Mouse (Mus musculus): Measurements from ENCODE around the gene Sntg2. TPM values are rescaled to one million over a fixed set of nuclear protein-coding genes. Genes with fewer than 3 reads are reported as not detected.

Sntg2 gene
- polyA plus RNA-seq, 1 experiment: not detected

GRCm38 (mm10) chr12:30179623-30180022 lies 193.6 kb downstream of the Sntg2 start:
- TF ChIP-seq REST (IDR thresholded peaks at IDR 0.05; ENCODE audit: insufficient read depth, insufficient read length): no peak
- TF ChIP-seq MYOD1 (IDR thresholded peaks at IDR 0.05; ENCODE audit: control insufficient read depth in 1 of 3, insufficient read length in 2 of 3, low read depth in 2 of 3): no peak
- TF ChIP-seq POLR2A (IDR thresholded peaks at IDR 0.05; ENCODE audit: insufficient read length, low read depth): no peak
- TF ChIP-seq POLR2AphosphoS2 (IDR thresholded peaks at IDR 0.05; ENCODE audit: insufficient read length, low read depth): no peak
- no peak for TF ChIP-seq TCF3 (IDR thresholded peaks at IDR 0.05; ENCODE audit: insufficient read length, low read depth)
- TF ChIP-seq CEBPB (IDR thresholded peaks at IDR 0.05; ENCODE audit: insufficient read depth, poor library complexity, severe bottlenecking): no peak
- TF ChIP-seq E2F4 (IDR thresholded peaks at IDR 0.05; ENCODE audit: insufficient read depth): no peak
- no peak overlapping the region for H3ac ChIP-seq (ENCODE audit: control insufficient read depth, insufficient read length)
- H3K4me3 ChIP-seq: no peak overlapping the region
- no peaks in the 10 kb centered on the region for H3K36me3 ChIP-seq (ENCODE audit: control insufficient read depth, insufficient read depth)
- H3K27me3 ChIP-seq (ENCODE audit: control insufficient read depth, insufficient read depth, insufficient read length): no peaks in the 10 kb centered on the region
- H3K4me2 ChIP-seq (ENCODE audit: low read depth): no peak overlapping the region
- no peaks in the 10 kb centered on the region for H3K79me2 ChIP-seq (ENCODE audit: control insufficient read depth, insufficient read depth)

DNA sequence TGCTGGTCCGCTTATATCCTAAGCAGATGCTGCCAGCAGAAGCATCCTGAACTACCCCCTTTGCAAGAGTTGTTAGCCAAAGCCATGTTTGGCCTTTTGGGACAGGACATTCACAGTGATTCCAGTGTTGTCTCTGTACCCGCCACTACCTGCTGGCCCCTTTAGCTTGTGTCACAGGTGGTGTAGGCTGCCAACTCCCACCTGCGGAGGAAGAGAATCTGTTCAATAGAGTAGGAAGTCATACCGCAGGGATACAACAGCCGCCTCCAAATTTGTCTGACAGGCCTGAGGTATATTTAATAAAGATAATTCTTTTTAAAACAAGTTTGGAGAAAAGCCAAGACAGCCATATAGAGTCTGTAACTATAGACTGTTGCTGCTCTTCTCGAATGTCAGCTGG lies 195.2 kb downstream of the Sntg2 start:
- TF ChIP-seq TCF3 (IDR thresholded peaks at IDR 0.05; ENCODE audit: insufficient read length, low read depth) (no peak), MAX (IDR thresholded peaks at IDR 0.05; ENCODE audit: low read depth) (no peak), POLR2AphosphoS2 (IDR thresholded peaks at IDR 0.05; ENCODE audit: insufficient read length, low read depth) (no peak), CEBPB (IDR thresholded peaks at IDR 0.05; ENCODE audit: insufficient read depth, poor library complexity, severe bottlenecking) (no peak), USF1 (IDR thresholded peaks at IDR 0.05; ENCODE audit: low read depth) (no peak), REST (IDR thresholded peaks at IDR 0.05; ENCODE audit: insufficient read depth, insufficient read length) (no peak), TCF12 (IDR thresholded peaks at IDR 0.05; ENCODE audit: insufficient read depth, poor library complexity, severe bottlenecking) (no peak)
- Histone ChIP-seq H3K4me2 (ENCODE audit: low read depth) (no peak overlapping the region), H3K79me2 (ENCODE audit: control insufficient read depth, insufficient read depth) (no peaks in the 10 kb centered on the region), H3ac (ENCODE audit: control insufficient read depth, insufficient read length) (no peak overlapping the region), H3K27me3 (ENCODE audit: control insufficient read depth, insufficient read depth, insufficient read length) (no peaks in the 10 kb centered on the region), H3K36me3 (ENCODE audit: control insufficient read depth, insufficient read depth) (no peaks in the 10 kb centered on the region), H3K4me3 (no peak overlapping the region)

DNA sequence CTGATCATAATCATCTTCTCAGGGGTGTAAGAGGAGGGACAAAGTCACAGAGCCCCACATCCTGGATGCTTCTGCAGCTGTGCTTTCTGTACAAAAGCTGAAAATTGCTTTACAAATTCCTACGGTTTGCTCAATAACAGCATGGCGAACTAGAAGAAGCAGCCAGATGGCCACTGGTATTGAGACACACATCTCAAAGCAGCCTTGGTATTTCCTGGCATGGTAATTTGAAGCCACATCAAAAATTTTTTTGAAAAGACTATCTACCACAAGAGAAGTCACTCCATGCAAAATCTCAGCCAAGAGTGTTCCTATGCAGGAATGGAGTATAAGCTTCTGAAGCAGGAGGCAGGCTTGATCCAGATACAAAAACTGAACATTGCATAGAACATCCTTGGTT lies 195.6 kb downstream of the Sntg2 start:
- no peak overlapping the region for H3K4me2 ChIP-seq (ENCODE audit: low read depth)
- TF ChIP-seq MYOG (IDR thresholded peaks at IDR 0.05; ENCODE audit: control insufficient read depth in 1 of 3, insufficient read depth in 1 of 3, insufficient read length in 2 of 3, low read depth in 2 of 3): no peak
- no peak for TF ChIP-seq REST (IDR thresholded peaks at IDR 0.05; ENCODE audit: insufficient read depth, insufficient read length)
- TF ChIP-seq MYOD1 (IDR thresholded peaks at IDR 0.05; ENCODE audit: control insufficient read depth in 1 of 3, insufficient read length in 2 of 3, low read depth in 2 of 3): no peak
- no peak for TF ChIP-seq SRF (IDR thresholded peaks at IDR 0.05; ENCODE audit: control insufficient read depth, insufficient read length, low read depth)
- TF ChIP-seq E2F4 (IDR thresholded peaks at IDR 0.05; ENCODE audit: insufficient read depth): no peak
- no peak for TF ChIP-seq MAX (IDR thresholded peaks at IDR 0.05; ENCODE audit: low read depth)
- TF ChIP-seq TCF3 (IDR thresholded peaks at IDR 0.05; ENCODE audit: insufficient read length, low read depth): no peak
- no peak for TF ChIP-seq POLR2A (IDR thresholded peaks at IDR 0.05; ENCODE audit: insufficient read length, low read depth)
- TF ChIP-seq CEBPB (IDR thresholded peaks at IDR 0.05; ENCODE audit: insufficient read depth, poor library complexity, severe bottlenecking): no peak
- TF ChIP-seq TCF12 (IDR thresholded peaks at IDR 0.05; ENCODE audit: insufficient read depth, poor library complexity, severe bottlenecking): no peak
- no peak for TF ChIP-seq POLR2AphosphoS2 (IDR thresholded peaks at IDR 0.05; ENCODE audit: insufficient read length, low read depth)
- TF ChIP-seq USF1 (IDR thresholded peaks at IDR 0.05; ENCODE audit: low read depth): no peak
- H3K79me2 ChIP-seq (ENCODE audit: control insufficient read depth, insufficient read depth): no peaks in the 10 kb centered on the region
- H3K36me3 ChIP-seq (ENCODE audit: control insufficient read depth, insufficient read depth): no peaks in the 10 kb centered on the region
- H3K4me3 ChIP-seq: no peak overlapping the region
- H3ac ChIP-seq (ENCODE audit: control insufficient read depth, insufficient read length): no peak overlapping the region
- no peaks in the 10 kb centered on the region for H3K27me3 ChIP-seq (ENCODE audit: control insufficient read depth, insufficient read depth, insufficient read length)

DNA sequence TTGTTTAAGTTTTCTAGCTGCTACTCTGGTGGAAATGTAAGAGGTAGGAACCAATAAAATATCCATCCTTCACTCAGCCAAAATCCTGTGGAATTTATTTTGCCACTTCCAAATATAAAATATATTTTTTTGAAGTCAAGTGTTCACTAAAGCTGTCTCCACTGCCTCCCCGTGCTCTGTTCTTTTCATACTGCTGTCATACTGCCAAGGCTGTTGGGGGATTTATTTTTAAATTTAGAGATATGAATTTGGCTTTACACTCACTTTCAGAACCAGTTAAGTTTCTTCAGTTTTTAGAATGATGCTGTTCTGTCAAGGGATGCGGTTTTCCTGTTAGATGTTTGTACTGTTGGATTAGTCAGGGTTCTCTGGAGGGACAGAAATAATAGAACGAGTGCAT lies 204.7 kb downstream of the Sntg2 start:
- no peaks in the 10 kb centered on the region for H3K27me3 ChIP-seq (ENCODE audit: control insufficient read depth, insufficient read depth, insufficient read length)
- no peak overlapping the region for H3K4me2 ChIP-seq (ENCODE audit: low read depth)
- no peaks in the 10 kb centered on the region for H3K79me2 ChIP-seq (ENCODE audit: control insufficient read depth, insufficient read depth)
- no peak for TF ChIP-seq MYOD1 (IDR thresholded peaks at IDR 0.05; ENCODE audit: control insufficient read depth in 1 of 3, insufficient read length in 2 of 3, low read depth in 2 of 3)
- TF ChIP-seq CEBPB (IDR thresholded peaks at IDR 0.05; ENCODE audit: insufficient read depth, poor library complexity, severe bottlenecking): no peak
- TF ChIP-seq POLR2A (IDR thresholded peaks at IDR 0.05; ENCODE audit: insufficient read length, low read depth): no peak
- no peak for TF ChIP-seq TCF12 (IDR thresholded peaks at IDR 0.05; ENCODE audit: insufficient read depth, poor library complexity, severe bottlenecking)
- no peak for TF ChIP-seq REST (IDR thresholded peaks at IDR 0.05; ENCODE audit: insufficient read depth, insufficient read length)
- no peak for TF ChIP-seq USF1 (IDR thresholded peaks at IDR 0.05; ENCODE audit: low read depth)
- TF ChIP-seq POLR2AphosphoS2 (IDR thresholded peaks at IDR 0.05; ENCODE audit: insufficient read length, low read depth): no peak
- TF ChIP-seq MAX (IDR thresholded peaks at IDR 0.05; ENCODE audit: low read depth): no peak
- TF ChIP-seq MYOG (IDR thresholded peaks at IDR 0.05; ENCODE audit: control insufficient read depth in 1 of 3, insufficient read depth in 1 of 3, insufficient read length in 2 of 3, low read depth in 2 of 3): no peak
- no peak for TF ChIP-seq E2F4 (IDR thresholded peaks at IDR 0.05; ENCODE audit: insufficient read depth)
- TF ChIP-seq TCF3 (IDR thresholded peaks at IDR 0.05; ENCODE audit: insufficient read length, low read depth): no peak
- no peak for TF ChIP-seq SRF (IDR thresholded peaks at IDR 0.05; ENCODE audit: control insufficient read depth, insufficient read length, low read depth)
- H3ac ChIP-seq (ENCODE audit: control insufficient read depth, insufficient read length): no peak overlapping the region
- no peaks in the 10 kb centered on the region for H3K36me3 ChIP-seq (ENCODE audit: control insufficient read depth, insufficient read depth)
- no peak overlapping the region for H3K4me3 ChIP-seq

DNA sequence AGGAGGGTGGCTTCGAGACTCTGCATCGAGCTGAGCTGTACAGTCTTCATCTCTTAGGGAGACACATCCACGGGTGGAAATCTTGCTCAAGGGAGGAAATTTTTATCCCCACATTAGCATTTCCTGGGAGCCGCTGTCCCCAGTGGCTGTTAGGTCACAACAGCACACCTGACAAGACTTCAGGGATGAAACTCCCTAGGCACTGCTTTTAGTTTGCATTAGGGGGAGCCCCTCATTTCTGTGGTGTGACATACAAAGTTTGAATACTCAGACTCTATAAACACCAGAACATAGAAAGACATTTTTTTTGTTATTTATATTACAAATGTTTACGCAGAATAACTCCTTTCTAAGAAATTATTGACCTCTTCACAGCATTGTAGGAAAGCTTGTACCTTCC lies 208.6 kb downstream of the Sntg2 start:
- H3ac ChIP-seq (ENCODE audit: control insufficient read depth, insufficient read length): no peak overlapping the region
- no peak overlapping the region for H3K4me2 ChIP-seq (ENCODE audit: low read depth)
- no peak overlapping the region for H3K4me3 ChIP-seq
- no peak for TF ChIP-seq E2F4 (IDR thresholded peaks at IDR 0.05; ENCODE audit: insufficient read depth)
- TF ChIP-seq POLR2A (IDR thresholded peaks at IDR 0.05; ENCODE audit: insufficient read length, low read depth): no peak
- TF ChIP-seq CEBPB (IDR thresholded peaks at IDR 0.05; ENCODE audit: insufficient read depth, poor library complexity, severe bottlenecking): no peak
- no peak for TF ChIP-seq MAX (IDR thresholded peaks at IDR 0.05; ENCODE audit: low read depth)
- TF ChIP-seq MYOG (IDR thresholded peaks at IDR 0.05; ENCODE audit: control insufficient read depth in 1 of 3, insufficient read depth in 1 of 3, insufficient read length in 2 of 3, low read depth in 2 of 3): no peak
- no peak for TF ChIP-seq USF1 (IDR thresholded peaks at IDR 0.05; ENCODE audit: low read depth)
- no peak for TF ChIP-seq TCF12 (IDR thresholded peaks at IDR 0.05; ENCODE audit: insufficient read depth, poor library complexity, severe bottlenecking)
- TF ChIP-seq POLR2AphosphoS2 (IDR thresholded peaks at IDR 0.05; ENCODE audit: insufficient read length, low read depth): no peak
- no peak for TF ChIP-seq TCF3 (IDR thresholded peaks at IDR 0.05; ENCODE audit: insufficient read length, low read depth)
- TF ChIP-seq REST (IDR thresholded peaks at IDR 0.05; ENCODE audit: insufficient read depth, insufficient read length): no peak
- TF ChIP-seq MYOD1 (IDR thresholded peaks at IDR 0.05; ENCODE audit: control insufficient read depth in 1 of 3, insufficient read length in 2 of 3, low read depth in 2 of 3): no peak
- no peak for TF ChIP-seq SRF (IDR thresholded peaks at IDR 0.05; ENCODE audit: control insufficient read depth, insufficient read length, low read depth)
- no peaks in the 10 kb centered on the region for H3K79me2 ChIP-seq (ENCODE audit: control insufficient read depth, insufficient read depth)
- H3K36me3 ChIP-seq (ENCODE audit: control insufficient read depth, insufficient read depth): no peaks in the 10 kb centered on the region
- no peaks in the 10 kb centered on the region for H3K27me3 ChIP-seq (ENCODE audit: control insufficient read depth, insufficient read depth, insufficient read length)

Data from myocyte (in vitro differentiated cells).